Mouse (Mus musculus) MEL (cell line): ENCODE data around the gene Lin52. TPM values are rescaled to one million over a fixed set of nuclear protein-coding genes. Genes with fewer than 3 reads are reported as not detected.
A peak's percentile ranks its signal among the peaks of the same experiment; 100 is the strongest.

Experiments used
- DNase-seq: peaks from one replicate; pipeline ENCODE4 v3.0.0; 2011; ENCODE audit warnings: low read depth, low spot score
- H3K27ac ChIP-seq: 2 replicates; pipeline ENCODE4 v1.5.1; 2012; ENCODE audit warnings: low read depth, mild to moderate bottlenecking, control low read depth, low read length, moderate library complexity; ENCODE audit not compliant: control insufficient read depth
- H3K27me3 ChIP-seq, 2 experiments: fragments of 150-350 bp in 1 of 2; sonication (generic) in 1 of 2; 2 replicates each; pipeline ENCODE4 v1.6.1; 2012; ENCODE audit warnings: low read length in 2 of 2, mild to moderate bottlenecking in 2 of 2, improper control_type of control experiment in 1 of 2, moderate library complexity in 1 of 2; ENCODE audit not compliant: insufficient read depth in 2 of 2, control insufficient read depth in 1 of 2
- H3K36me3 ChIP-seq, 2 experiments: 2 replicates each; pipeline ENCODE4 v1.6.1; 2012 to 2014; ENCODE audit warnings: low read length in 2 of 2, improper control_type of control experiment in 1 of 2, inconsistent platforms in 1 of 2, mild to moderate bottlenecking in 1 of 2; ENCODE audit not compliant: insufficient read depth in 2 of 2, control insufficient read depth in 1 of 2
- H3K4me1 ChIP-seq, 2 experiments: fragments of 150-350 bp in 1 of 2; sonication (generic) in 1 of 2; 2 replicates each; pipeline ENCODE4 v1.6.1; 2012; ENCODE audit warnings: low read length in 2 of 2, improper control_type of control experiment in 1 of 2, mild to moderate bottlenecking in 1 of 2; ENCODE audit not compliant: insufficient read depth in 2 of 2, control insufficient read depth in 1 of 2
- H3K4me3 ChIP-seq, 2 experiments: fragments of 150-350 bp in 1 of 2; sonication (generic) in 1 of 2; 2 replicates each; pipeline ENCODE4 v1.5.1; 2012; ENCODE audit warnings: low read depth in 2 of 2, low read length in 2 of 2, mild to moderate bottlenecking in 2 of 2, moderate library complexity in 2 of 2, control low read depth in 1 of 2, improper control_type of control experiment in 1 of 2; ENCODE audit not compliant: control insufficient read depth in 1 of 2, insufficient read depth in 1 of 2
- H3K79me2 ChIP-seq: 2 replicates; pipeline ENCODE4 v1.6.1; 2012; ENCODE audit warnings: mild to moderate bottlenecking, low read length, moderate library complexity; ENCODE audit not compliant: control insufficient read depth, poor library complexity, insufficient read depth
- H3K9ac ChIP-seq: 2 replicates; pipeline ENCODE4 v1.6.1; 2012; ENCODE audit warnings: low read depth, mild to moderate bottlenecking, control low read depth, low read length, moderate library complexity; ENCODE audit not compliant: control insufficient read depth, poor library complexity, severe bottlenecking
- H3K9me3 ChIP-seq: fragments of 150-350 bp; sonication (generic); replicated peaks from 2 replicates; pipeline ENCODE4 v1.6.1; 2012; ENCODE audit warnings: mild to moderate bottlenecking, low read length, improper control_type of control experiment, moderate library complexity; ENCODE audit not compliant: insufficient read depth
- BHLHE40 ChIP-seq: IDR thresholded peaks from 2 replicates; pipeline ENCODE4 v1.6.1; 2012; ENCODE audit warnings: low read depth, mild to moderate bottlenecking, inconsistent platforms, low read length, improper control_type of control experiment, borderline replicate concordance
- E2F4 ChIP-seq: IDR thresholded peaks from 2 replicates; pipeline ENCODE4 v1.6.1; 2011; ENCODE audit warnings: low read depth, low read length, improper control_type of control experiment, borderline replicate concordance
- GABPA ChIP-seq: IDR thresholded peaks from 2 replicates; pipeline ENCODE4 v1.6.1; 2012; ENCODE audit warnings: low read depth, mild to moderate bottlenecking, inconsistent platforms, low read length, improper control_type of control experiment, moderate library complexity
- GATA1 ChIP-seq: IDR thresholded peaks from 2 replicates; pipeline ENCODE4 v1.6.1; 2011; ENCODE audit warnings: low read depth, low read length, improper control_type of control experiment
- JUND ChIP-seq: IDR thresholded peaks from 2 replicates; pipeline ENCODE4 v1.6.1; 2011; ENCODE audit warnings: low read depth, mild to moderate bottlenecking, improper control_type of control experiment, low read length
- MAX ChIP-seq: IDR thresholded peaks from 2 replicates; pipeline ENCODE4 v1.6.1; 2011; ENCODE audit warnings: low read length, improper control_type of control experiment
- MAZ ChIP-seq: IDR thresholded peaks from 2 replicates; pipeline ENCODE4 v1.6.1; 2012; ENCODE audit warnings: low read depth, mild to moderate bottlenecking, inconsistent platforms, low read length, improper control_type of control experiment
- MXI1 ChIP-seq: IDR thresholded peaks from 2 replicates; pipeline ENCODE4 v1.6.1; 2011; ENCODE audit warnings: mild to moderate bottlenecking, low read depth, low read length, improper control_type of control experiment
- NELFE ChIP-seq: IDR thresholded peaks from 2 replicates; pipeline ENCODE4 v1.6.1; 2011; ENCODE audit warnings: low read depth, low read length, improper control_type of control experiment
- NRF1 ChIP-seq: IDR thresholded peaks from 2 replicates; pipeline ENCODE4 v1.6.1; 2014; ENCODE audit warnings: low read depth, mild to moderate bottlenecking, inconsistent platforms, low read length, improper control_type of control experiment, moderate library complexity; ENCODE audit not compliant: poor library complexity, insufficient read depth, severe bottlenecking
- POLR2A ChIP-seq, 2 experiments: IDR thresholded peaks; 2 replicates each; pipeline ENCODE4 v1.6.1; 2011 to 2012; ENCODE audit warnings: low read length in 2 of 2, mild to moderate bottlenecking in 2 of 2, control low read depth in 1 of 2, improper control_type of control experiment in 1 of 2, low read depth in 1 of 2, moderate library complexity in 1 of 2; ENCODE audit not compliant: control insufficient read depth in 1 of 2, insufficient read depth in 1 of 2, poor library complexity in 1 of 2
- RAD21 ChIP-seq: IDR thresholded peaks from 2 replicates; pipeline ENCODE4 v1.6.1; 2011; ENCODE audit warnings: mild to moderate bottlenecking, low read depth, low read length, improper control_type of control experiment
- TBP ChIP-seq: IDR thresholded peaks from 2 replicates; pipeline ENCODE4 v1.8.0; 2011; ENCODE audit warnings: low read depth, low read length, improper control_type of control experiment
- USF2 ChIP-seq, 2 experiments: IDR thresholded peaks; 2 replicates each; pipeline ENCODE4 v1.6.1; 2011 to 2012; ENCODE audit warnings: improper control_type of control experiment in 2 of 2, low read length in 2 of 2, borderline replicate concordance in 1 of 2, inconsistent platforms in 1 of 2, low read depth in 1 of 2, mild to moderate bottlenecking in 1 of 2; ENCODE audit not compliant: insufficient read depth in 1 of 2
- ZC3H11A ChIP-seq: IDR thresholded peaks from 2 replicates; pipeline ENCODE4 v1.6.1; 2012; ENCODE audit warnings: low read depth, mild to moderate bottlenecking, inconsistent platforms, low read length, improper control_type of control experiment
- ZNF384 ChIP-seq: IDR thresholded peaks from 2 replicates; pipeline ENCODE4 v1.6.1; 2012; ENCODE audit warnings: low read depth, mild to moderate bottlenecking, inconsistent platforms, low read length, improper control_type of control experiment
- polyA plus RNA-seq, 2 experiments: library from polyadenylated mRNA; stranded (reverse) in 1 of 2; unstranded in 1 of 2; fragments of >175 nt in 1 of 2; fragments of >200 nt in 1 of 2; gene quantifications; 2 replicates each; pipeline versions ENCODE4 v1.2.1 to v1.2.4; 2012; ENCODE audit warnings: low replicate concordance in 2 of 2, low read depth in 1 of 2; ENCODE audit not compliant: insufficient read length in 2 of 2, insufficient read depth in 1 of 2, missing spikeins in 1 of 2
- total RNA-seq: library from RNA; depleted of rRNA; stranded (reverse); fragments of 300-350 nt; gene quantifications from 2 replicates; pipeline ENCODE4 v1.2.3, GENCODE M21; 2012

The Lin52 gene
- total and polyA plus RNA-seq, 3 experiments, result 6.7 to 7.7 TPM; not detected in 1

- peak; percentile 76 for TF ChIP-seq NRF1
- TF ChIP-seq, all 39 proteins: peak for 13
Measured at GRCm38 (mm10) chr12:84408819-84409507, 42.3 kb upstream of the Lin52 start, which contains the start of the genes Entpd5 and Bbof1 (continued).

- no peak for DNase-seq
- H3K27ac ChIP-seq, result no peak within 1 kb of the TSS
- H3K9me3 ChIP-seq, result no peaks in the 10 kb centered on the region
- H3K4me3 ChIP-seq, result no peak within 1 kb of the TSS
- H3K4me1 ChIP-seq, result no peaks in the 10 kb centered on the region
- H3K27me3 ChIP-seq, result no peaks in the 10 kb centered on the region
- H3K79me2 ChIP-seq, result no peaks in the 10 kb centered on the region
- no peak within 1 kb of the TSS for H3K9ac ChIP-seq
- no peaks in the 10 kb centered on the region; a peak in 1 of 4 replicates for H3K36me3 ChIP-seq
- TF ChIP-seq POLR2A (IDR thresholded peaks at IDR 0.05; ENCODE audit: control insufficient read depth in 1 of 2, insufficient read depth in 1 of 2, low read depth in 1 of 2, low read length in 2 of 2, poor library complexity in 1 of 2), result peak in 1 of 2 experiments; percentile 23; a peak in 1 of 4 replicates
- no peak for TF ChIP-seq BHLHE40
Measured at GRCm38 (mm10) chr12:84416834-84417604, 34.2 kb upstream of the Lin52 start, which contains the start of gene Rnf113a2. Gene Rnf113a2, plus strand, starts transcription at chr12:84417196.

GRCm38 (mm10) chr12:84417605-84417922, 33.7 kb upstream of the Lin52 start:
- DNase-seq, result no peak
- no peaks in the 10 kb centered on the region for H3K79me2 ChIP-seq
- no peak overlapping the region for H3K27ac ChIP-seq
- H3K4me3 ChIP-seq, result no peak overlapping the region
- no peaks in the 10 kb centered on the region for H3K4me1 ChIP-seq
- no peaks in the 10 kb centered on the region; a peak in 1 of 4 replicates for H3K36me3 ChIP-seq
- no peaks in the 10 kb centered on the region for H3K27me3 ChIP-seq
- no peak overlapping the region for H3K9ac ChIP-seq
- H3K9me3 ChIP-seq, result no peaks in the 10 kb centered on the region
- TF ChIP-seq USF2 (IDR thresholded peaks at IDR 0.05; ENCODE audit: borderline replicate concordance in 1 of 2, insufficient read depth in 1 of 2, low read depth in 1 of 2, low read length in 2 of 2), result no peak
- no peak for TF ChIP-seq MXI1
- no peak for TF ChIP-seq JUND
- no peak for TF ChIP-seq GATA1
- TF ChIP-seq MAX, result no peak
- TF ChIP-seq MAZ, result no peak
- TF ChIP-seq POLR2A (IDR thresholded peaks at IDR 0.05; ENCODE audit: control insufficient read depth in 1 of 2, insufficient read depth in 1 of 2, low read depth in 1 of 2, low read length in 2 of 2, poor library complexity in 1 of 2), result no peak
- TF ChIP-seq GABPA, result no peak
- TF ChIP-seq E2F4, result no peak
- TF ChIP-seq ZC3H11A, result no peak
- TF ChIP-seq RAD21, result no peak
- no peak for TF ChIP-seq NELFE
- TF ChIP-seq ZNF384, result no peak
- no peak for TF ChIP-seq TBP
